Mouse (Mus musculus): Measurements from ENCODE around the gene Slc25a42. TPM values are rescaled to one million over a fixed set of nuclear protein-coding genes. Genes with fewer than 3 reads are reported as not detected.

Gene Slc25a42
- total and polyA plus RNA-seq, 2 experiments from 2014 or later = 8.3 to 17.1 TPM

DNA sequence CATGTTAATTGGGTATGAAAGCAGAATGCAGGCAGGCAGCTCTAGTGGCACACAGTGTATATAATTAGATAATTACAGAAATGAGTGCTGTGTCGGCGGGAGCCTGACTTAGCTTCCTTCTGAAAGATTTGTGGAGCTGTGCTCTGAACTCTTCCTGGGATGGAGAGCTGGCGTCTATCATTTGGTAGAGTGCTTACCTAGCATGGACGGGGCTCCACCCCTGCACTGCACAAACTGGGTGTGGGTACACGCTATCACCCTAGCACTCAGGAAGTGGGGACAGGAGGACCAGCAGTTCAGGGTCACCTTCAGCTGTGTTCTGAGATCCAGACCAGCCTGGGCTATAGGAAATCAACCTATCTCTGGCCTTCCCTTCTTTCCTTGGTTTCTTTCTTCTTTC lies 38.8 kb downstream of the Slc25a42 start:
- 83% methylated on average over 5 of the region's 5 CpGs for WGBS
- peak overlapping the region; percentile 61 for H3K4me2 ChIP-seq (ENCODE audit: low read depth, low read length)

DNA sequence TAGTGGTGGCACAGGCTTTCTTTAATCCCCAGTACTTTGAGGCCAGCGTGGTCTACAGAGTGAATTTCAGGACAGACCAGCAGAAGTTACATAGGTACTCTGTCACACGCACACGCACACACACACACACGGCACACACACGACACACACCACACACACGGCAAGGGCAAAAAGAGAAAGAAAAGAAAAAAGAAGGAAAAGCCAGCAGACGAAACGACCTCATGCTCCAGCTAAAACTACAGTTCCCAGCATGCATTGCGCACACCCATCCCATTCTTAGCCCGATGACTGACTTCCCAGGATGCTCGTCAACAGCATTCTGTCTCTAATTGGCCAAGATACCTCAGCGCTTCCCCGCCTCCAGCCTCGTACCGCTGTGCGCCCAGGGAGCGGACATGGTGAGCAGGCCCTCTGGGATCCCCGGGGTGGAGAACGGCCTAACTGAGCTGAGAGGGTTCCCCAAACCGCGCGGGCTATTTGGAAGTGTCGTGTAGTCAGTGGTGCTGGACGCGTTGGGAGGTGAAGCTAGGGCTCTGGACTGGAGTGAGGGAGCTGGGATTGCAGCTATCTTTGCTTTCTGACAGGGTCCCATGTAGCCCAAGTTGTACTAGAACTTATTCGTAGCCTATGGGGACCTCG lies 39.9 kb downstream of the Slc25a42 start, which contains the start of gene Tmem161a:
Tmem161a (plus strand) TSS at position 314 of the 639 bp plus-strand sequence.
- no peak for TF ChIP-seq CTCF (IDR thresholded peaks at IDR 0.05; ENCODE audit: low read depth)
- WGBS = 3% methylated on average over 27 of the region's 27 CpGs
- peaks cover 10% of the 10 kb centered on the region; the same call in 1 of the 2 replicates for H3K4me1 ChIP-seq (ENCODE audit: insufficient read depth, low read length)
- peak within 1 kb of the TSS; percentile 63 for H3K4me3 ChIP-seq (ENCODE audit: low read length)
- no peaks in the 10 kb centered on the region for H3K36me3 ChIP-seq (ENCODE audit: insufficient read depth, low read length)
- no peak within 1 kb of the TSS for H3K27ac ChIP-seq
- H3K9me3 ChIP-seq (ENCODE audit: low read length) = no peaks in the 10 kb centered on the region
- peak within 1 kb of the TSS; percentile 61 for H3K4me2 ChIP-seq (ENCODE audit: low read depth, low read length)
- DNase-seq (ENCODE audit: low spot score) = peak; percentile 95
- H3K27me3 ChIP-seq (ENCODE audit: insufficient read depth, low read length) = no peaks in the 10 kb centered on the region
- H3K9ac ChIP-seq (replicated peaks; ENCODE audit: low read length) = peak within 1 kb of the TSS; percentile 65
- peak; percentile 95 for ATAC-seq

More for the DNA sequence above, 38.8 kb downstream of the Slc25a42 start:
- H3K9me3 ChIP-seq (ENCODE audit: low read length) = no peaks in the 10 kb centered on the region
- H3K4me1 ChIP-seq (ENCODE audit: insufficient read depth, low read length) = peaks cover 10% of the 10 kb centered on the region; the same call in 1 of the 2 replicates
- no peak overlapping the region for H3K27ac ChIP-seq
- DNase-seq (ENCODE audit: low spot score) (no peak), ATAC-seq (no peak)
- H3K27me3 ChIP-seq (ENCODE audit: insufficient read depth, low read length) = no peaks in the 10 kb centered on the region
- H3K36me3 ChIP-seq (ENCODE audit: insufficient read depth, low read length) = no peaks in the 10 kb centered on the region
- no peak for TF ChIP-seq CTCF (IDR thresholded peaks at IDR 0.05; ENCODE audit: low read depth)
- H3K4me3 ChIP-seq (ENCODE audit: low read length) = no peak overlapping the region
- H3K9ac ChIP-seq (replicated peaks; ENCODE audit: low read length) = no peak overlapping the region

GRCm38 (mm10) chr8:70171240-70171639 lies 40.9 kb downstream of the Slc25a42 start:
- Histone ChIP-seq H3K4me1 (ENCODE audit: insufficient read depth, low read length) (peaks cover 17% of the 10 kb centered on the region), H3K36me3 (ENCODE audit: insufficient read depth, low read length) (no peaks in the 10 kb centered on the region), H3K9me3 (ENCODE audit: low read length) (no peaks in the 10 kb centered on the region), H3K27ac (no peak overlapping the region), H3K27me3 (ENCODE audit: insufficient read depth, low read length) (no peaks in the 10 kb centered on the region), H3K9ac (replicated peaks; ENCODE audit: low read length) (no peak overlapping the region), H3K4me2 (ENCODE audit: low read depth, low read length) (no peak overlapping the region), H3K4me3 (ENCODE audit: low read length) (no peak overlapping the region)
- 91% methylated on average over 7 of the region's 7 CpGs for WGBS
- TF ChIP-seq CTCF (IDR thresholded peaks at IDR 0.05; ENCODE audit: low read depth) = no peak
- no peak for DNase-seq (ENCODE audit: low spot score)
- no peak for ATAC-seq

- TF ChIP-seq CTCF (IDR thresholded peaks at IDR 0.05; ENCODE audit: low read depth) = no peak
- H3K9ac ChIP-seq (replicated peaks; ENCODE audit: low read length) = no peak overlapping the region
- 69% methylated on average over 3 of the region's 3 CpGs for WGBS
- no peak overlapping the region for H3K27ac ChIP-seq
- H3K4me1 ChIP-seq (ENCODE audit: insufficient read depth, low read length) = peaks cover 17% of the 10 kb centered on the region
- no peaks in the 10 kb centered on the region for H3K36me3 ChIP-seq (ENCODE audit: insufficient read depth, low read length)
- no peak overlapping the region for H3K4me3 ChIP-seq (ENCODE audit: low read length)
- DNase-seq (ENCODE audit: low spot score) (no peak), ATAC-seq (no peak)
- no peak overlapping the region for H3K4me2 ChIP-seq (ENCODE audit: low read depth, low read length)
- H3K9me3 ChIP-seq (ENCODE audit: low read length) = no peaks in the 10 kb centered on the region
- no peaks in the 10 kb centered on the region for H3K27me3 ChIP-seq (ENCODE audit: insufficient read depth, low read length)
These were observed 41.4 kb downstream of the Slc25a42 start for GRCm38 (mm10) chr8:70170748-70171147.

GRCm38 (mm10) chr8:70170116-70170515 lies 42.0 kb downstream of the Slc25a42 start:
- no peaks in the 10 kb centered on the region for H3K9me3 ChIP-seq (ENCODE audit: low read length)
- H3K4me3 ChIP-seq (ENCODE audit: low read length) = no peak overlapping the region
- H3K27me3 ChIP-seq (ENCODE audit: insufficient read depth, low read length) = no peaks in the 10 kb centered on the region; the same call in 1 of the 2 replicates
- peaks cover 17% of the 10 kb centered on the region for H3K4me1 ChIP-seq (ENCODE audit: insufficient read depth, low read length)
- no peaks in the 10 kb centered on the region for H3K36me3 ChIP-seq (ENCODE audit: insufficient read depth, low read length)
- no peak for DNase-seq (ENCODE audit: low spot score)
- no peak overlapping the region for H3K9ac ChIP-seq (replicated peaks; ENCODE audit: low read length)
- no peak overlapping the region for H3K27ac ChIP-seq
- ATAC-seq = no peak
- no peak overlapping the region for H3K4me2 ChIP-seq (ENCODE audit: low read depth, low read length)
- WGBS = 86% methylated on average over 3 of the region's 3 CpGs
- TF ChIP-seq CTCF (IDR thresholded peaks at IDR 0.05; ENCODE audit: low read depth) = no peak

GRCm38 (mm10) chr8:70166504-70167110 lies 45.5 kb downstream of the Slc25a42 start:
- no peaks in the 10 kb centered on the region; the same call in 1 of the 2 replicates for H3K27me3 ChIP-seq (ENCODE audit: insufficient read depth, low read length)
- WGBS = 4% methylated on average over 21 of the region's 21 CpGs
- ATAC-seq (peak; percentile 88), DNase-seq (ENCODE audit: low spot score) (peak; percentile 85)
- no peaks in the 10 kb centered on the region for H3K9me3 ChIP-seq (ENCODE audit: low read length)
- H3K4me3 ChIP-seq (ENCODE audit: low read length) = peak overlapping the region; percentile 25
- no peak overlapping the region for H3K27ac ChIP-seq
- no peak overlapping the region for H3K9ac ChIP-seq (replicated peaks; ENCODE audit: low read length)
- peak; percentile 98 for TF ChIP-seq CTCF (IDR thresholded peaks at IDR 0.05; ENCODE audit: low read depth)
- H3K36me3 ChIP-seq (ENCODE audit: insufficient read depth, low read length) = no peaks in the 10 kb centered on the region
- peak overlapping the region; percentile 56 for H3K4me2 ChIP-seq (ENCODE audit: low read depth, low read length)
- peaks cover 7% of the 10 kb centered on the region; the same call in 1 of the 2 replicates for H3K4me1 ChIP-seq (ENCODE audit: insufficient read depth, low read length)

DNA sequence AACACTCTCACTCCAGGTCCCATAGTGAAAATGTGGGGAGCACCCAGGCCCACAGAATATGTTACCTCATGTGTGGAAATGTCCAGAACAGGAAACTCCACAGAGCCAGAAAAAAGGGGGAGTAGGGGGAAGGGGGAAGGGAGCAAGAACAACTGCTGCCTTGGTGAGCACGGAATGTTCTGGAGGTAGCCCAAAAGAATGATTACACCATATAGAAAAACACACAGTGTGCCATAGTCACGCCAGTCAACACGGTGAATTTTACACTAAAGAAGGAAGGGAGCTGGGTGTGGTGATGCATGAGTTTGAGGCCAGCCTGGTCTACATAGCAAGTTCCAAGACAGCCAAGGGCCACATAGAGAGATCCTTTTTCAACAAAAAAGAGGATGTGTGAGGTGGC lies 48.8 kb downstream of the Slc25a42 start:
- Histone ChIP-seq H3K9ac (replicated peaks; ENCODE audit: low read length) (no peak overlapping the region), H3K4me3 (ENCODE audit: low read length) (no peak overlapping the region), H3K4me2 (ENCODE audit: low read depth, low read length) (no peak overlapping the region), H3K27ac (no peak overlapping the region), H3K36me3 (ENCODE audit: insufficient read depth, low read length) (no peaks in the 10 kb centered on the region), H3K27me3 (ENCODE audit: insufficient read depth, low read length) (no peaks in the 10 kb centered on the region; the same call in 1 of the 2 replicates), H3K4me1 (ENCODE audit: insufficient read depth, low read length) (peaks cover 6% of the 10 kb centered on the region; the same call in 1 of the 2 replicates), H3K9me3 (ENCODE audit: low read length) (no peaks in the 10 kb centered on the region)
- WGBS = 91% methylated on average over 3 of the region's 3 CpGs
- DNase-seq (ENCODE audit: low spot score) = no peak
- ATAC-seq = no peak
- no peak for TF ChIP-seq CTCF (IDR thresholded peaks at IDR 0.05; ENCODE audit: low read depth)
